Mouse (Mus musculus) forebrain, embryonic 14.5 days (tissue): ENCODE measurements around the gene Glis1. TPM values are rescaled to one million over a fixed set of nuclear protein-coding genes. Genes with fewer than 3 reads are reported as not detected.

Source experiments
- ATAC-seq: fragments of 200-750 bp; cut with Nextera tagmentation; 2 replicates; pipeline ENCODE4 v1.8.0; 2017; ENCODE audit warnings: mild to moderate bottlenecking, moderate library complexity
- DNase-seq: peaks from one replicate; pipeline ENCODE4 v3.0.0-alpha.2; 2015; ENCODE audit warnings: low spot score
- H3K27ac ChIP-seq: fragments of 300-500 bp; sonication (generic); 2 replicates; pipeline ENCODE4 v1.5.1; 2014; ENCODE audit warnings: low read depth, mild to moderate bottlenecking, control low read depth, low read length, moderate library complexity
- H3K27me3 ChIP-seq: fragments of 300-500 bp; sonication (generic); replicated peaks from 2 replicates; pipeline ENCODE4 v1.6.1; 2014; ENCODE audit warnings: low read length, control low read depth, mixed read lengths; ENCODE audit not compliant: control insufficient read depth, insufficient read depth
- H3K36me3 ChIP-seq: fragments of 300-500 bp; sonication (generic); 2 replicates; pipeline ENCODE4 v1.6.1; 2014; ENCODE audit warnings: low read length, control low read depth; ENCODE audit not compliant: control insufficient read depth, insufficient read depth
- H3K4me1 ChIP-seq: fragments of 300-500 bp; sonication (generic); 2 replicates; pipeline ENCODE4 v1.6.1; 2014; ENCODE audit warnings: antibody characterized with exemption, low read length, control low read depth; ENCODE audit not compliant: control insufficient read depth, insufficient read depth
- H3K4me2 ChIP-seq: fragments of 300-500 bp; sonication (generic); 2 replicates; pipeline ENCODE4 v1.6.1; 2014; ENCODE audit warnings: mild to moderate bottlenecking, control low read depth, low read length
- H3K4me3 ChIP-seq: fragments of 300-500 bp; sonication (generic); 2 replicates; pipeline ENCODE4 v1.5.1; 2014; ENCODE audit warnings: low read depth, low read length, control low read depth
- H3K9ac ChIP-seq: fragments of 300-500 bp; sonication (generic); 2 replicates; pipeline ENCODE4 v1.6.1; 2014; ENCODE audit warnings: mild to moderate bottlenecking, low read length, control low read depth, moderate library complexity
- H3K9me3 ChIP-seq: fragments of 300-500 bp; sonication (generic); replicated peaks from 2 replicates; pipeline ENCODE4 v1.6.1; 2016; ENCODE audit warnings: low read length, control low read depth, mixed read lengths; ENCODE audit not compliant: control insufficient read depth
- WGBS: fragments of 180-500 bp; shearing (Covaris S2); extraction: QIAGEN DNeasy Blood & Tissue Kit; methylation state at CpG from one replicate; pipeline ENCODE4 v1.1.7; 2014; 5-methylcytosine and 5-hydroxymethylcytosine counted together
- polyA plus RNA-seq: library from polyadenylated mRNA; unstranded; fragments of >200 nt; fragmentation: Nextera tagmentation; extraction: Ambion mirVana; gene quantifications from 2 replicates; pipeline ENCODE4 v1.2.1, GENCODE M21; 2014

Glis1 gene
- polyA plus RNA-seq, 1 experiment from 2014 or later, result 0.27 TPM

DNA sequence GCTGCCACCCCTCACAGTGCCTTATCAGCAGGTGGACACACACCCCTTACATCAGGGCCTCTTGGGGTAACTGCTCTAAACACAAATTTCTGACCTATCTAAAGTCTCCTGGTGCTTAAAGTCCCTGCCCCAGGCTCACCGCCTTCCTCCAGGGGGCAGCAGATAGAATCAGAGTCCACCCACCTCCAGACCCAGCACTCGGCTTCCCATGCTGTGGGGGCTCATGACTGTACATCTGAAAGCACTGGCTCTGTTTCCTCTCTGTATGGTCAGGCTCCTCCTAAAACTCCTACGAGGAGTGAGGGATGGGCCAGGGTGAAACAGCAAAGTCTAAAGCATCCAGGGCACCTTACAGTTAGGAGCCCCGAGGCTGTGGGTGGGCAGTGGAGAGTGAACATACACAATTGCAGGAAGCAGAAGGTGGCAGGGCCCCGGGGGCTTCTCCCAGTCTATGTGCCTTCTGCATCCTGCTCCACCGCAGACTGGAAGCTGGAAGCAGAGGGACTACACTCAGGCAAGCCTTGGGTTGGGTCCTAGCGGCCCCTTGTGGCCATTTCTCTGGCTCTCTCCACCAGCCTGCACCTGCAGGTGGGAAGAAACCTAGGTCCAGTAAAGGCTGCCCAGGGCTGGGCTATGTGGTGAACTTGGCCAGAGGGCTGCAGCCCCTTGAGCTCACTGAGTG, 218.3 kb downstream of the Glis1 start:
- DNase-seq (peak; percentile 90), ATAC-seq (peak; percentile 93)
- Histone ChIP-seq H3K27ac (no peak overlapping the region), H3K4me1 (0 out of 2 replicates have a peak, but pooled peaks cover 4% of the 10 kb centered on the region), H3K4me3 (no peak overlapping the region), H3K4me2 (no peak overlapping the region), H3K9me3 (no peaks in the 10 kb centered on the region), H3K36me3 (no peaks in the 10 kb centered on the region), H3K9ac (no peak overlapping the region), H3K27me3 (no peaks in the 10 kb centered on the region)
- WGBS, result 14% methylated on average over 7 of the region's 7 CpGs

- no peaks in the 10 kb centered on the region for H3K27me3 ChIP-seq
- no peak for ATAC-seq
- 77% methylated on average over 5 of the region's 5 CpGs for WGBS
Observed at GRCm38 (mm10) chr4:107653280-107653643, 218.9 kb downstream of the Glis1 start.

DNA sequence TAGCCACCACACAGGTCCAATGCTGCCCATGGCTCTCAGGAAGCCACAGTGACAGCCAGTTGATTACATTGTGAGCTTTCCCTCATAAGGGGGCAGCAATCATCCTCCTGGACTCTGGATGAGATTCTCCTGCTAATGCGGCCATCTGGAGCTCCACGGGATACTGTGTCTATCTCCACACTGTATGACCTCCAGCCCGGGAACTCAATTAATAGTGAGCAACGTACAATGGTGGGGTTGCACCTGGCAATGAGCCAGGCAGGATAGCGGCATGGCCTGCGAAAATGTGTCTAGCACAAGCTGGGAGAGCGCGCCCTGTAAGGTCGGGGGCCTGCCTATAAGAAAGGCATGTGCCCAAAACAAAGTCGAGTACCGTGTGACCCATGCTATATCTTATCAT, 226.3 kb downstream of the Glis1 start:
- no peak overlapping the region for H3K4me2 ChIP-seq
- H3K9me3 ChIP-seq, result no peaks in the 10 kb centered on the region
- 71% methylated on average over 11 of the region's 11 CpGs for WGBS
- no peak for DNase-seq
- no peaks in the 10 kb centered on the region for H3K4me1 ChIP-seq
- no peak for ATAC-seq
- no peak overlapping the region for H3K4me3 ChIP-seq
- no peaks in the 10 kb centered on the region for H3K36me3 ChIP-seq
- no peaks in the 10 kb centered on the region for H3K27me3 ChIP-seq
- no peak overlapping the region for H3K27ac ChIP-seq
- no peak overlapping the region for H3K9ac ChIP-seq

More at GRCm38 (mm10) chr4:107653280-107653643, 218.9 kb downstream of the Glis1 start:
- Histone ChIP-seq H3K9me3 (no peaks in the 10 kb centered on the region), H3K9ac (no peak overlapping the region), H3K36me3 (no peaks in the 10 kb centered on the region), H3K4me3 (no peak overlapping the region), H3K27ac (no peak overlapping the region), H3K4me2 (no peak overlapping the region), H3K4me1 (0 out of 2 replicates have a peak, but pooled peaks cover 4% of the 10 kb centered on the region)
- DNase-seq, result no peak

DNA sequence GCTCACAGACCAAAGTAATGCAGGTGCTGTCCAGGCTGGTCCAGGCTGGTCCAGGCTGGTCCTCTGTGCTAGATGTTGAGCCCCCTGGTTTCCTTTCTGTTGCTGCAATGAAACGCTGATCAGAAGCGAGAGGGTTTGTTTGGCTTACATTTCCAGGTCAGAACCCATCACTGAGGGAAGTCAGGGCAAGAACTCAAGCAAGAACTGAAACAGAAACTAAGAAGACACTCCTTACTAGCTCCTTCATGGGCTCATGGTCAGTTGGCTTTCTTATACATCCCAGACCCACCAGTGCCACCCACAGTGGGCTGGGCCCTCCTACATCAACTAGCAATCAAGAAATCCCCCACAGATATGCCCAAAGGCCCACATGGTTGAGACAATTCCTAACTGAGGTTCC, 234.1 kb downstream of the Glis1 start:
- peaks cover 3% of the 10 kb centered on the region; the same call in 1 of the 2 replicates for H3K4me1 ChIP-seq
- no peak overlapping the region for H3K4me2 ChIP-seq
- 95% methylated on average over 2 of the region's 2 CpGs for WGBS
- H3K36me3 ChIP-seq, result no peaks in the 10 kb centered on the region
- ATAC-seq, result no peak
- H3K4me3 ChIP-seq, result no peak overlapping the region
- H3K27ac ChIP-seq, result no peak overlapping the region
- H3K9ac ChIP-seq, result no peak overlapping the region
- no peaks in the 10 kb centered on the region for H3K27me3 ChIP-seq
- no peaks in the 10 kb centered on the region for H3K9me3 ChIP-seq
- no peak for DNase-seq

- no peak overlapping the region for H3K9ac ChIP-seq
- H3K27ac ChIP-seq, result no peak overlapping the region
- no peak overlapping the region for H3K4me2 ChIP-seq
- no peaks in the 10 kb centered on the region for H3K9me3 ChIP-seq
- no peaks in the 10 kb centered on the region for H3K36me3 ChIP-seq
- DNase-seq, result no peak
- ATAC-seq, result no peak
- H3K4me1 ChIP-seq, result peaks cover 8% of the 10 kb centered on the region; the same call in 1 of the 2 replicates
- no peaks in the 10 kb centered on the region for H3K27me3 ChIP-seq
- 74% methylated on average over 5 of the region's 5 CpGs for WGBS
- no peak overlapping the region for H3K4me3 ChIP-seq
Observed at GRCm38 (mm10) chr4:107670731-107671130, 236.3 kb downstream of the Glis1 start.

- Histone ChIP-seq H3K9me3 (no peaks in the 10 kb centered on the region), H3K9ac (peak overlapping the region; percentile 43; the same call in 1 of the 2 replicates), H3K36me3 (no peaks in the 10 kb centered on the region), H3K4me3 (no peak overlapping the region), H3K27me3 (no peaks in the 10 kb centered on the region), H3K27ac (peak overlapping the region; percentile 88), H3K4me2 (peak overlapping the region; percentile 43), H3K4me1 (peaks cover 8% of the 10 kb centered on the region; the same call in 1 of the 2 replicates)
- ATAC-seq (peak; percentile 96), DNase-seq (peak; percentile 97)
- WGBS, result 13% methylated on average over 23 of the region's 23 CpGs
Observed at GRCm38 (mm10) chr4:107673638-107674321, 239.4 kb downstream of the Glis1 start.

DNA sequence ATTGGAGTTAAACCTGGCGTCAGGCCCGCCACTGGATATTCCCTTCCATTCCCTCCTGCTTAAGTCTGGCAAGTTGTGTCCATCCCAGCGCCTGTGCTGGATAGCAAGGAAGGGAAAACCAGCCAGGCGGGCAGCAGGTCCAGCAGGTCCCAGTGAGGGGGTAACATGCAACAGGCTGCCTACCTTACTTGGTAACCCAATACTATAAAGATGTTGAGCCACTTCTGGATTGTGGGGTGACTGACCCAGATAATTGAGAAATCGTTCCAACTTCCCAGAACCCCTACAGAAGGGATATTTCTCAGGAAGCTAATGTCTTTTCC, 239.9 kb downstream of the Glis1 start:
- H3K9ac ChIP-seq, result peak overlapping the region; percentile 43; the same call in 1 of the 2 replicates
- ATAC-seq (no peak; the same call in 1 of the 2 replicates), DNase-seq (no peak)
- no peaks in the 10 kb centered on the region for H3K27me3 ChIP-seq
- no peaks in the 10 kb centered on the region for H3K9me3 ChIP-seq
- no peaks in the 10 kb centered on the region for H3K36me3 ChIP-seq
- no peak overlapping the region for H3K4me3 ChIP-seq
- H3K4me1 ChIP-seq, result peaks cover 8% of the 10 kb centered on the region; the same call in 1 of the 2 replicates
- no peak overlapping the region for H3K27ac ChIP-seq
- peak overlapping the region; percentile 43 for H3K4me2 ChIP-seq
- 30% methylated on average over 5 of the region's 5 CpGs for WGBS

DNA sequence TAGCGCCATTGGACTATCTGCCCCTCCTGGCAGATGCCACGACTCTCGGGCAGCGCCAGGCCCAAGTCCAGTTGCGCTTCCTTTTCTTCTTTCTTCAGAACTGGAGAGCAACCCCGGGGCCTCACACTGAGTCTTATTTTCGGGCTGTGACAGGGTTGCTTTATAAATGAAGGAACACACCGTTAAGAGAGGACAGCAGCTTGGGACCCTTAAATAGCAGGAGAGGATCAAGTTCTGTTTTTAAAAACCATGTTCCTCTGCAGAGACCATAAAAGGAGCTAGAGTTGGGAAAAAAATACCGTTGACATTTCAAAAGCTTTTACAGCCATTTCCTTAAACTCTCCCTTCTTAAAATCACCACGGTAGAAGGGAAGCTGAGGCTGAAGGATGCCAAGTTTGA, 241.3 kb downstream of the Glis1 start:
- DNase-seq (no peak), ATAC-seq (no peak)
- Histone ChIP-seq H3K36me3 (no peaks in the 10 kb centered on the region), H3K4me1 (peaks cover 18% of the 10 kb centered on the region), H3K27me3 (no peaks in the 10 kb centered on the region), H3K9ac (no peak overlapping the region), H3K27ac (no peak overlapping the region), H3K9me3 (no peaks in the 10 kb centered on the region), H3K4me2 (no peak overlapping the region), H3K4me3 (no peak overlapping the region)
- WGBS, result 59% methylated on average over 10 of the region's 10 CpGs
